Mouse (Mus musculus): ENCODE results near the gene Bsn.
"Not testable (repeated sequence)": the region's sequence is repeated elsewhere in the genome, so short reads cannot be mapped to it uniquely, and the experiment has no call there.

Bsn gene

GRCm38 (mm10) chr9:108202169-108202568 is 12.0 kb upstream of the Bsn start:
- in situ Hi-C loops (cut with MboI; ENCODE audit: low pct_unique_long_range_greater_than_20kb in 1 of 2, low sequenced_read_pairs in 2 of 2, unreplicated experiment in 1 of 2), result loop anchor here (5.0 kb wide), 3 partner anchors 60 to 105 kb away; no protein-coding TSS in a partner anchor

- in situ Hi-C loops (cut with MboI; ENCODE audit: low pct_unique_long_range_greater_than_20kb in 1 of 2, low sequenced_read_pairs in 2 of 2, unreplicated experiment in 1 of 2), result loop anchor here (5.0 kb wide), 3 partner anchors 59 to 104 kb away; no protein-coding TSS in a partner anchor
Observed at GRCm38 (mm10) chr9:108201160-108201559, 11.0 kb upstream of the Bsn start.

GRCm38 (mm10) chr9:108198621-108199020 is 8.4 kb upstream of the Bsn start:
- in situ Hi-C loops (cut with MboI; ENCODE audit: low pct_unique_long_range_greater_than_20kb in 1 of 2, low sequenced_read_pairs in 2 of 2, unreplicated experiment in 1 of 2), result no loop called here

- in situ Hi-C loops (cut with MboI; ENCODE audit: low pct_unique_long_range_greater_than_20kb in 1 of 2, low sequenced_read_pairs in 2 of 2, unreplicated experiment in 1 of 2), result no loop called here
Observed at GRCm38 (mm10) chr9:108196920-108197677, 6.9 kb upstream of the Bsn start.

- in situ Hi-C loops (cut with MboI; ENCODE audit: low pct_unique_long_range_greater_than_20kb in 1 of 2, low sequenced_read_pairs in 2 of 2, unreplicated experiment in 1 of 2), result not testable (repeated sequence)
Observed at GRCm38 (mm10) chr9:108196222-108196621, 6.0 kb upstream of the Bsn start.

GRCm38 (mm10) chr9:108189488-108189786 is 747 bp downstream of the Bsn start:
- in situ Hi-C loops (cut with MboI; ENCODE audit: low pct_unique_long_range_greater_than_20kb in 1 of 2, low sequenced_read_pairs in 2 of 2, unreplicated experiment in 1 of 2), result no loop called here

GRCm38 (mm10) chr9:108189023-108189422 is 1.2 kb downstream of the Bsn start:
- in situ Hi-C loops (cut with MboI; ENCODE audit: low pct_unique_long_range_greater_than_20kb in 1 of 2, low sequenced_read_pairs in 2 of 2, unreplicated experiment in 1 of 2), result no loop called here

- in situ Hi-C loops (cut with MboI; ENCODE audit: low pct_unique_long_range_greater_than_20kb in 1 of 2, low sequenced_read_pairs in 2 of 2, unreplicated experiment in 1 of 2), result no loop called here
Observed at GRCm38 (mm10) chr9:108188511-108188910, 1.7 kb downstream of the Bsn start.

- in situ Hi-C loops (cut with MboI; ENCODE audit: low pct_unique_long_range_greater_than_20kb in 1 of 2, low sequenced_read_pairs in 2 of 2, unreplicated experiment in 1 of 2), result no loop called here
Observed at GRCm38 (mm10) chr9:108187616-108188015, 2.6 kb downstream of the Bsn start.

- in situ Hi-C loops (cut with MboI; ENCODE audit: low pct_unique_long_range_greater_than_20kb in 1 of 2, low sequenced_read_pairs in 2 of 2, unreplicated experiment in 1 of 2), result no loop called here
Observed at GRCm38 (mm10) chr9:108185786-108186185, 4.4 kb downstream of the Bsn start.

- in situ Hi-C loops (cut with MboI; ENCODE audit: low pct_unique_long_range_greater_than_20kb in 1 of 2, low sequenced_read_pairs in 2 of 2, unreplicated experiment in 1 of 2), result no loop called here
Observed at GRCm38 (mm10) chr9:108183531-108183994, 6.6 kb downstream of the Bsn start.

GRCm38 (mm10) chr9:108182806-108183506 is 7.2 kb downstream of the Bsn start:
- in situ Hi-C loops (cut with MboI; ENCODE audit: low pct_unique_long_range_greater_than_20kb in 1 of 2, low sequenced_read_pairs in 2 of 2, unreplicated experiment in 1 of 2), result no loop called here

- in situ Hi-C loops (cut with MboI; ENCODE audit: low pct_unique_long_range_greater_than_20kb in 1 of 2, low sequenced_read_pairs in 2 of 2, unreplicated experiment in 1 of 2), result no loop called here
Observed at GRCm38 (mm10) chr9:108178391-108178790, 11.8 kb downstream of the Bsn start.

- in situ Hi-C loops (cut with MboI; ENCODE audit: low pct_unique_long_range_greater_than_20kb in 1 of 2, low sequenced_read_pairs in 2 of 2, unreplicated experiment in 1 of 2), result no loop called here
Observed at GRCm38 (mm10) chr9:108175116-108175838, 14.9 kb downstream of the Bsn start.

GRCm38 (mm10) chr9:108172777-108173350 is 17.3 kb downstream of the Bsn start:
- in situ Hi-C loops (cut with MboI; ENCODE audit: low pct_unique_long_range_greater_than_20kb in 1 of 2, low sequenced_read_pairs in 2 of 2, unreplicated experiment in 1 of 2), result no loop called here

GRCm38 (mm10) chr9:108169751-108170150 is 20.4 kb downstream of the Bsn start:
- in situ Hi-C loops (cut with MboI; ENCODE audit: low pct_unique_long_range_greater_than_20kb in 1 of 2, low sequenced_read_pairs in 2 of 2, unreplicated experiment in 1 of 2), result no loop called here

GRCm38 (mm10) chr9:108165143-108165542 is 25.0 kb downstream of the Bsn start:
- in situ Hi-C loops (cut with MboI; ENCODE audit: low pct_unique_long_range_greater_than_20kb in 1 of 2, low sequenced_read_pairs in 2 of 2, unreplicated experiment in 1 of 2), result no loop called here

- in situ Hi-C loops (cut with MboI; ENCODE audit: low pct_unique_long_range_greater_than_20kb in 1 of 2, low sequenced_read_pairs in 2 of 2, unreplicated experiment in 1 of 2), result no loop called here
Observed at GRCm38 (mm10) chr9:108163646-108164284, 26.4 kb downstream of the Bsn start.
